Mouse (Mus musculus): ENCODE data around the gene Lsm12. TPM values are rescaled to one million over a fixed set of nuclear protein-coding genes. Genes with fewer than 3 reads are reported as not detected.

The Lsm12 gene
- 33.0 and 39.6 TPM in 2 replicates for polyA plus RNA-seq (2012; rRNA removed)

DNA sequence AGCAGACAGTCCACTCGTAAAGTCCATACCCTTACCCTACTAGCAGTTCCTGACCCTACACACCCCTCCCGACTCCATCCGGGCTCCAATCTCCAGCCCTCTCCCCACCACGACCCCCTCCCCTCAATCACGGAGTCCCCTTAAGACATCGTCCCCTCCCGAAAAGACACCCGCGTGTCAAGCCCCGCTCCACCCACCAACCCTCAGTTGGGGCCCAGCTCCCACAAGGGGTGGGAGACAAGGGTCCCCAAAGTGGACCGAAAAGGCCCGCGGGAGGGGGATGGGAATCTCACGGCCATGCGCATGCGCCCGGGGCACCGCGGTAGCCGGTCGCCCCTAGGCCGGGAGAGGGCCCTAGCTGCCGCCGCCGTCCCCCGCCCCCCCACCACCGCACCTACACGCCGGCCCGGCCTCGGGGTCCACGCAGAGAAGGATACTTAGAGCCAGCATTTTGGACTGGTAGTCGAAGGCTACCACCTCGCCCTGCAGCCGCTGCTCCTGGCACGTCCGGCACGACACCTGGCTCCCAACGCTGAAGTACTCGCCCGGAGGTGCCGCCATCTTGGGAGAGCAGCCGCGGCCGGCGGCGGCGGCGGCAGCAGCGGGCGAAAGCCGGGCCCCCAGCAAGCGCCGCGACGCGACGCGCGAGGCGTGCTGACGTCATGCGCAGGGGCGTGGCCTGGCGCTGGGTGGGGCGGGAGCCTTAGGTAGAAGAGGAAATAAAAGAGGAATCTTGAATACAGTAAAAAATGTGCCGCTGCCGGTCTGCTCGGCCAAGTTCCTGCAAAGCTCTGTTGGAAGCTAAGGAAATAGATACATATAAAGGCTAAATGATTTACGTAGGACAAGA lies at the start of gene Lsm12:
Gene Lsm12, minus strand, starts transcription at position 651 of the 850 bp plus-strand sequence.
- TF ChIP-seq POLR2A (IDR thresholded peaks at IDR 0.05; ENCODE audit: low read depth, low read length) (no peak), CTCF (conservative IDR thresholded peaks at IDR 0.05; ENCODE audit: insufficient read depth, insufficient read length, low read depth, low read length) (no peak)
- peaks cover 4% of the 10 kb centered on the region; the same call in 1 of the 2 replicates for H3K4me1 ChIP-seq (ENCODE audit: control insufficient read depth, insufficient read depth, low read length)
- peak within 1 kb of the TSS; percentile 85 for H3K27ac ChIP-seq (ENCODE audit: insufficient read depth, low read depth, low read length)
- no peaks in the 10 kb centered on the region for H3K36me3 ChIP-seq (ENCODE audit: control insufficient read depth, insufficient read depth, low read length)
- 1% methylated on average over 69 of the region's 70 CpGs for WGBS
- H3K4me3 ChIP-seq (ENCODE audit: insufficient read depth, low read depth, low read length) = peak within 1 kb of the TSS; percentile 89
- DNase-seq = peak; percentile 96
- no peaks in the 10 kb centered on the region for H3K27me3 ChIP-seq (replicated peaks; ENCODE audit: control insufficient read depth, insufficient read depth, low read length)

DNA sequence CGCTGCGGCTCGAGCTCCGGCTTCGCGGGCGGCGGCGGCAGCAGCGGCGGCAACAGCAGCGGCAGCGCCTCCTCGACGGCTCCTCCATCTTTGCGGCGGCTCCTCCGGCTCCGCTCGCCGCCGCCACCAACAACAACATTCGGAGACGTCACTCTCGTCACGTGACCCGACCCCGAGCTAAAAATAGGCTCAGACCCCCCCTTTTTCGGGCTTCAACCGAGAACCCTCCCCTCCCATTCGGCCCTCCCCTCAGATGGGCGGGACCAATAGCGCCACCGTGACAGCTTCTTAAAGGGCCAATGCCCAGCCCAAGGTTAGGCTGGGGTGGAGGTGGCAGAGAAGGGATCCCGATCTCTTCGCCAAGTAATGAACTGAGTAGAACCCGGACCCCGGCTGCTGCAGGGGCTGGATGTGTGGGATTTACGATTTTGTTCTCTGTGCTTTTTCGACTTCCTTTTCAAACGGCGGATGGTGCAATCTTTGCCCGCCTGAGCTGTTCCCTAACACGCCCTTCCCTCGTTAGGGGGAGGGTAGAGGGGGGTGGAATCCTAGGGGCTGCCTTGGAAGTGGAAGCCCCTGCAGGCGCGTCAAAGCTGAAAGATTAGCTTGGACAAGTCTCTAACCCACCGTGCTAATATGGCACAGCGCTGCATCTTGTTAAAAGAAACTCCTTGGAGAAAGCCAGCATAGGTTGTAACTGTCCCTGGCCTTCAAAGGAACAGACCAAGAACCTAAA lies 45.1 kb upstream of the Lsm12 start, which contains the start of gene Hdac5:
Gene Hdac5, minus strand, starts transcription at position 161 of the 736 bp plus-strand sequence.
- DNase-seq = peak; percentile 99
- Histone ChIP-seq H3K4me3 (ENCODE audit: insufficient read depth, low read depth, low read length) (peak within 1 kb of the TSS; percentile 63), H3K36me3 (ENCODE audit: control insufficient read depth, insufficient read depth, low read length) (no peaks in the 10 kb centered on the region), H3K27ac (ENCODE audit: insufficient read depth, low read depth, low read length) (peak within 1 kb of the TSS; percentile 56), H3K4me1 (ENCODE audit: control insufficient read depth, insufficient read depth, low read length) (peaks cover 9% of the 10 kb centered on the region; the same call in 1 of the 2 replicates), H3K27me3 (replicated peaks; ENCODE audit: control insufficient read depth, insufficient read depth, low read length) (no peaks in the 10 kb centered on the region)
- WGBS = under 1% methylated on average over 49 of the region's 49 CpGs
- TF ChIP-seq CTCF (conservative IDR thresholded peaks at IDR 0.05; ENCODE audit: insufficient read depth, insufficient read length, low read depth, low read length) = no peak
- TF ChIP-seq POLR2A (IDR thresholded peaks at IDR 0.05; ENCODE audit: low read depth, low read length) = peak; percentile 43

DNA sequence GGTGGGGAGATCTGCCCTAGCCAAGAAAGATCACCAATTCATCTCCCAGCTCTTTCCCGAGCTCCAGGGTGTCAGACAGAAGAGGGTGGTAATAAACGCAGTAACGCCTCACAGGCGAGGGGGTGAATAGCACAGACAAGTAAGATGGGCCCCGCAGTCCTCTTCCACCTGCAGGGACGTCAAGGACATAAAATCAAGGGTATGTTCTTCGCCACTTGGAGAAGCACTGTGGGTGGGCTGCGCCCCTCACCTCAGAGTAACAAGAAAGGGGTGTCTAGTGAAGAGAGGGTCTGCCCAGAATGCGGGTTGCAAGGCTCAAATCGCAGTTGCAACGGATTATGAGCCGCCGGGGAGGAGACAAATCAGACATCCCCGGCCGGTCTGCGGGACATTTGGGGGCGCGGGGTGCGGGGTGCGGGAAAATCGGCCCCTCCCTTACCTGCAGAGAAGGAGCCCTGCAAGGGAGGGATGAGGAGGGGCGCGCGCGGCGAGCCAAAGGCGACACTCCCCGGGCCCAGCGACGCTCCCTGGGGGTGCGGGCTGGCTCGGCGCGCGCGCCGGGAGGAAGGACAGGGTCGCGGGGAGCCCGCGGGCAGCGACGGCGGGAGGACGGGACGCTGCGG lies 44.3 kb upstream of the Lsm12 start:
- under 1% methylated on average over 47 of the region's 47 CpGs for WGBS
- Histone ChIP-seq H3K36me3 (ENCODE audit: control insufficient read depth, insufficient read depth, low read length) (no peaks in the 10 kb centered on the region), H3K4me3 (ENCODE audit: insufficient read depth, low read depth, low read length) (peak overlapping the region; percentile 63), H3K27me3 (replicated peaks; ENCODE audit: control insufficient read depth, insufficient read depth, low read length) (no peaks in the 10 kb centered on the region), H3K27ac (ENCODE audit: insufficient read depth, low read depth, low read length) (no peak overlapping the region), H3K4me1 (ENCODE audit: control insufficient read depth, insufficient read depth, low read length) (peaks cover 9% of the 10 kb centered on the region; the same call in 1 of the 2 replicates)
- peak; percentile 31 for DNase-seq
- TF ChIP-seq POLR2A (IDR thresholded peaks at IDR 0.05; ENCODE audit: low read depth, low read length) = no peak
- TF ChIP-seq CTCF (conservative IDR thresholded peaks at IDR 0.05; ENCODE audit: insufficient read depth, insufficient read length, low read depth, low read length) = no peak

DNA sequence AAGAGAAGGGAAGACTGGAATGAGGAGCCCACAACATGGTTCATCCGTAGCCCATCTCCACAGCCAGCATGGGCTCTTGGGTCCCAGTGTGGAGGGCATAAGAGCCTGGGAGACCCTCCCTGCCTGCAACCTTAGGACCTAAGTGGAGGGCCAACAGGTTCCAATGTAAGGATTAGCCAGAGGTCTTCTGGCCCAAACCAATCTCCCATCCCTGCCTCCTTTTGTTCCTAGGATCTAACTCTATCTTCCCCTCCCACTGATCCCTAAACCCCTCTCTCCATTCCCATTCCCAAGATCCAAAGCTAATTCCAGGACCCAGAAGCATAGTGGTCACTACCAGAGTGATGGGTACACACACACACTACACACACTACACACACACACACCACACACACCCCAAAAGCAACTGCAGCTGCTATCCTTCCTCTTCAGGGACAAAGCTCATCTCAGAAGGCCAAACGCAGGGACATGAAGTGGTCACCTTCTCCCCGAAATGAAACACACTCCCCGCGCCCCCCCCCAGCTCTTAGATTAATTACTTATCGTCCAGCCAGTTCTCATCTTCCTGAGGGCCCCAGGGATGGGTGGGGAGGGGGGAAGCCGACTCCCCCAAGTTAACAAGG lies 43.7 kb upstream of the Lsm12 start:
- no peak for TF ChIP-seq CTCF (conservative IDR thresholded peaks at IDR 0.05; ENCODE audit: insufficient read depth, insufficient read length, low read depth, low read length)
- no peak for TF ChIP-seq POLR2A (IDR thresholded peaks at IDR 0.05; ENCODE audit: low read depth, low read length)
- Histone ChIP-seq H3K27ac (ENCODE audit: insufficient read depth, low read depth, low read length) (no peak overlapping the region), H3K4me3 (ENCODE audit: insufficient read depth, low read depth, low read length) (peak overlapping the region; percentile 63), H3K36me3 (ENCODE audit: control insufficient read depth, insufficient read depth, low read length) (no peaks in the 10 kb centered on the region), H3K27me3 (replicated peaks; ENCODE audit: control insufficient read depth, insufficient read depth, low read length) (no peaks in the 10 kb centered on the region), H3K4me1 (ENCODE audit: control insufficient read depth, insufficient read depth, low read length) (peaks cover 9% of the 10 kb centered on the region; the same call in 1 of the 2 replicates)
- WGBS = 18% methylated on average over 7 of the region's 7 CpGs
- no peak for DNase-seq

DNA sequence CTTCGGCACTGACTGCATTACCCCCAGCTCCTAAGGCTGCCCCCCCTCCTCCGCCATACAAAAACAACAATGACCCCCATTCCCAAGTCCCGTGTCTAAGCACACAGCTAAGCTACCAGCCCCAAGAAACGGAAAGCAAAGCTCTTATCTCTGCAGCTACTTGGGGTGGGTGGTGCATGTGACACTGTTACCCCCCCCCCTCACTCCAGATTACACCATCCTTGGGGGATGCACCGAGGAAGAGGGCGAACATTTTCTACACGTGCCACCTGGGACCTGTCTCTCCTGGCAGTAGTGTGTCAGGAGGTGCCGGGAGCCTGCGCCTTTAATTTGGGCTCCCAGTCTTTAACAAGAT lies 43.1 kb upstream of the Lsm12 start:
- no peak for TF ChIP-seq CTCF (conservative IDR thresholded peaks at IDR 0.05; ENCODE audit: insufficient read depth, insufficient read length, low read depth, low read length)
- no peak for TF ChIP-seq POLR2A (IDR thresholded peaks at IDR 0.05; ENCODE audit: low read depth, low read length)
- Histone ChIP-seq H3K4me3 (ENCODE audit: insufficient read depth, low read depth, low read length) (peak overlapping the region; percentile 4; the same call in 1 of the 2 replicates), H3K36me3 (ENCODE audit: control insufficient read depth, insufficient read depth, low read length) (no peaks in the 10 kb centered on the region), H3K27ac (ENCODE audit: insufficient read depth, low read depth, low read length) (no peak overlapping the region), H3K4me1 (ENCODE audit: control insufficient read depth, insufficient read depth, low read length) (peaks cover 9% of the 10 kb centered on the region), H3K27me3 (replicated peaks; ENCODE audit: control insufficient read depth, insufficient read depth, low read length) (no peaks in the 10 kb centered on the region)
- 51% methylated on average over 9 of the region's 9 CpGs for WGBS
- DNase-seq = no peak

DNA sequence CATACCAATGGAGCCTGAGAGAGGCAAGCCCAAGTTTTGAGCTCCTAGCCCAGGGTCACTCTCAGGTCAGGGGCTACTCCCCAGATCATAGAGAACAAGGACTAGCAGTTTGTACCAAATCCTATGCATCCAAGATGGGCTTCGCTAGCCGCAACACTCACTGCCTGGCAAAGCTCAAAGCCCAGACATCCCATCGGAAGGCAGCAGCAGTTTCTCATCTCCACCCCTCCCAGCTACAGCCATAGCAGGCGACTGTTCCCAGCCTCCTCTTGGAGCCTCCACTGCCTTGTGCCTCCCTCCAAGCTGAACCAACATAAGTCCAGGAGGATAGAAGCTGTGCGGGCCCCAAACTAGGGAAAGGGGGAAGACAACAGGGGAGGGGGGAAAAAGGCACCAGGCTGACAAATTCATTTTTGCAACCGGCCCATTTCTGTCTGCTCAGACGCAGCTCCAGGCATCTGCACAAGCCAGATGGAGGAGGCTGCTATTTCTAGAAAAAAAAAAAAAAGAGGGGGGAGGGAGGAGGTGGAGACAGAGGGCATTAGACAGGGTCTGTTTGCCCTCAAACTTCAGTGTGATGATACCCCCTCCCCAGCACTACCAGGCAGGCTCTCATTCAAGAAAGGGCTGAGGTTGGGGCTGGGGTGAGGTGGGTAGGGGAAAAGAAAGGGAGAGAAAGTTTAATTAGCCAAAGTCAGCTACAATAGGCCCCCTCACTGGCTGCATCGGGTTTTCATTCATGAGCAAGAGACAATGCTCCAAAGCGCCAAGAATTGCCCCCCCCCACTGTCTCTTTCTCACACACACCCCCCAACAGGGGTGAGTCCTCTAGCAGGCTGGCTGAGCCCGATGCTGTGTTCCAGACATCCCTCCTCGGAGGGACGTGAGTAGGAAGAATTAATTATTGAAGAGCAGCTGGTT lies 42.4 kb upstream of the Lsm12 start:
- H3K4me3 ChIP-seq (ENCODE audit: insufficient read depth, low read depth, low read length) = peak overlapping the region; percentile 4; the same call in 1 of the 2 replicates
- H3K36me3 ChIP-seq (ENCODE audit: control insufficient read depth, insufficient read depth, low read length) = no peaks in the 10 kb centered on the region
- H3K4me1 ChIP-seq (ENCODE audit: control insufficient read depth, insufficient read depth, low read length) = peaks cover 12% of the 10 kb centered on the region
- TF ChIP-seq POLR2A (IDR thresholded peaks at IDR 0.05; ENCODE audit: low read depth, low read length) = no peak
- no peak for TF ChIP-seq CTCF (conservative IDR thresholded peaks at IDR 0.05; ENCODE audit: insufficient read depth, insufficient read length, low read depth, low read length)
- no peak overlapping the region for H3K27ac ChIP-seq (ENCODE audit: insufficient read depth, low read depth, low read length)
- H3K27me3 ChIP-seq (replicated peaks; ENCODE audit: control insufficient read depth, insufficient read depth, low read length) = no peaks in the 10 kb centered on the region
- DNase-seq = no peak
- WGBS = 61% methylated on average over 12 of the region's 12 CpGs
